Mouse (Mus musculus) small intestine, adult 2 months (tissue): ENCODE measurements around the gene Rbm34.
"Not testable (repeated sequence)": the region's sequence is repeated elsewhere in the genome, so short reads cannot be mapped to it uniquely, and the experiment has no call there.

Experiments
- CTCF ChIP-seq: fragments of 200-500 bp; IDR thresholded peaks from 2 replicates; pipeline ENCODE4 v1.5.1; 2012; ENCODE audit warnings: low read depth, mild to moderate bottlenecking, control low read depth, inconsistent platforms, low read length, moderate library complexity, mixed read lengths; ENCODE audit not compliant: insufficient replicate concordance, insufficient read length; ENCODE audit errors: extremely low read depth
- POLR2A ChIP-seq: fragments of 200-500 bp; IDR thresholded peaks from 2 replicates; pipeline ENCODE4 v1.6.1; 2012; ENCODE audit warnings: low read depth, mild to moderate bottlenecking, control low read depth, inconsistent platforms, low read length, moderate library complexity

DNA sequence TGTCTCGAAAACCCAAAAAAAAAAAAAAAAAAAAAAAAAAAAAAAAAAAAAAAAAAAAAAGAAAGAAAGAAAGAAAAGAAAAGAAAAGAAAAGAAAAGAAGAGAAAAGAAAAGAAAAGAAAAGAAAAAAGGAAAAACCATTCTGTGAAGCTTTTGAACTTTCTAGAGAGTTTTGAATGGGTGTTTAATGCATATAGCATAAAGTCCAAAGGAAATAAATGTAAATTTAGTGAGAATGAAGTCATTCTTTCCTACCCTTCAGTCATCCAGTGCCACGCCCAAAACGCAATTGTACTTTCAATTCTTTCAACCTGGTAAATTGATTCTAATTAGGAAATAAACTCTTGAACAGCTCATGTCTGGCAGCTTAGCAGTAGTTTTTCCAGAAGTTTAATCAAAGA is 7.7 kb upstream of the Rbm34 start:
- not testable (repeated sequence) for TF ChIP-seq CTCF, POLR2A
